Mouse (Mus musculus) heart, adult 2 months (tissue): ENCODE measurements at regions not wholly inside any gene's neighbourhood (a gene's known extent, or its start where the extent isn't known, plus 50 kb on each side); places are given as distances from the start of the nearest gene placed in this dataset.

Experiments used
- CTCF ChIP-seq: fragments of 200-600 bp; IDR thresholded peaks from 2 replicates; pipeline ENCODE4 v1.8.1; 2022; ENCODE audit warnings: antibody characterized with exemption, mild to moderate bottlenecking, moderate library complexity
- EP300 ChIP-seq: fragments of 200-500 bp; IDR thresholded peaks from 2 replicates; pipeline ENCODE4 v1.6.1; 2011; ENCODE audit warnings: low read depth, low read length, control low read depth; ENCODE audit not compliant: insufficient read depth
- POLR2A ChIP-seq: fragments of 200-500 bp; IDR thresholded peaks from 2 replicates; pipeline ENCODE4 v1.6.1; 2011; ENCODE audit warnings: mild to moderate bottlenecking, low read depth, low read length, control low read depth; ENCODE audit not compliant: insufficient read depth

DNA sequence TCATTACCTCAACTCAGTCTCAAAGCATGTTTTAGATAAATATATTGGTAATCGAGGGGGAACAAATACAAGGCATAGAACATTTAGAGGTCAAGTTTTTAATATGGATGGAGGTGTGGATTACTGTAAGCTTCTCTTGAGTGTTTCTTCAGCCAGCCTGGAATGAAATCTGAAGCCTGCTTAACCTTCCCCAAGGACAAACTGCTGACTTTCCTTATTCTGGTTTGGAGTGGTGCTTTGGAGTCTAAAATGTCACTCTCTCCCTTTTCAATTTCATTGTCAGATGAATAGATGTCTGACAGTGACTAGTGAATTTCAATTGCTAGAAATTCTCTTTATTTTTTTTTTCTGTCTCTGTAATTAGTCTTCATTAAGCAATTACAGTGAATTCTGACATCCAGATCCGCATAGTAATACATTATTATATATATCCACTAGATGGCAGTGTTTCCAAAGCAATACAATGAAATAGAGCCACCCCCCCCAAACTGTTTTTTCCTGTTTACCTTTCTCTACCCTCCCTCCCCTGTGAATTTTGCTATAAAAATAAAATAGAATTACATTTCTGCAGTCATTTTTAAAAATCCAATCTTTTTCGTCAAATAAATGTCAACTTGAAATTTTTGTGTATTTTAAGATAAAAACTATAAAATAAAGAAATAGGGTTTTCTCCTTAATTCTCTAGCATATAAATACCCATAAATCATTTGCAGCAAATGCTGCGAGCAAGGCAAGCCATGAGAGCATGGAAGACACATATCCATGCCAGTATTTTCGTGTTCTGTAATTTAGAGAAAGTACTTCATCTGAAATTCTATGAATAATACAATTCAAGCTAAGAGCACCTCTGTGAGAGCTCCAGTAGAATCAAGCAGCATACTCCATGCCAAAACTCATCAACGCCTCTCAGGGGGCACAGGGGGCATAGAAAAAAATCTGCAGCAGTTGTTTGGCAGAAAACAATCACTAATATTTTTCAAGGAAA lies 626.2 kb upstream of the Vrk2 start:
- TF ChIP-seq CTCF, result peak; percentile 77
- no peak for TF ChIP-seq EP300
- no peak for TF ChIP-seq POLR2A
